Mouse (Mus musculus) heart, postnatal 0 days (tissue): ENCODE data around the gene Entpd3.

Experiments used
- CTCF ChIP-seq: IDR thresholded peaks from 2 replicates; pipeline ENCODE4 v1.5.1; 2016; ENCODE audit warnings: antibody characterized with exemption, control low read depth, low read depth
- EP300 ChIP-seq: IDR thresholded peaks from 2 replicates; pipeline ENCODE4 v1.6.1; 2016; ENCODE audit warnings: antibody characterized with exemption, low read depth

DNA sequence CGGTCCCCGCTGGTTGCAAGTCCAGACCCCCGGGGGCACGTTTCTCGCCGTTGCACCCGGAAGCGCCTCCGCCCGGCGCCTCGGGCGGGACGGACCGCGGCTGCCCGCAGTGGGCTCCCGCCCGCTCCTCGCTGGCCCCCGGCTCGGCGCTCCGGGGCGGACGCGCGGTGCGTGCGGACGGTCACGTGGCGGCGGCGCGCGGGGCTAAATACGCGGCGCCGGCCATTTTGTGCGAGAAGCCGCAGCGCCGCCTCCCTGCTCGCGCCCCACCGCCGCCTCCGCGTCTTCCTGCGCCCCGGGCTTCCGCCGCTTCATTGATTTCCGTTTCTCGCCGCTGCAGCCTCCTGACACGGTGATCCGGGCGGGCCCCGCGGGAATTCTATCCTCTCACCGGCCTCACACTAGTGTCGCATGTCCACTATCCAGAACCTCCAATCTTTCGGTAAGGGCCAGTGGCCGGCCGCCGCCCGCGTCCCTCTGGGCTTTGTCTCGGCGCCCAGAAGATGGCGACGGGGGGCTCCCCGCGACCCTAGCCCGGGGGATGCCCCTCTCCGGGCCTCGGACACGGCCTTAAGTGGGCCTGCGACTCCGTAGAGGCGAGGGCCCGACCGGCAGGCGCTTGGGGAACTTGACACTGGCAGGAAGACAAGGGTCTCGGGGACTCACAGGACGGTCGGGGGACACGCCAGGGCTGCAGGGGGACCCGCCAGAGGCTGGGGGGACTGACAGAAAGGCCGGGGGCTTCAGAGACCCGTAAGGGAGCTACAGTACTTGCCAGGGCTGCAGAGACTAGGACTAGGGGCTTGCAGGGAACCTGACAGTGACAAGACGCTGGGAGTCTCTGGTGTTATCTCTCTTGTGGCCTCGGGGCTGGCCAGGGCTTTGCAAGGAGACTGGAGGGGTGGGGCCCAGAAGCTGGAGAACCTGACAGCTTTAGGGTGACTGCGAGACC lies 46.9 kb upstream of the Entpd3 start:
- TF ChIP-seq CTCF: no peak
- TF ChIP-seq EP300: no peak
